Mouse (Mus musculus) CH12.LX (cell line): ENCODE data around the gene Aaed1. TPM values are rescaled to one million over a fixed set of nuclear protein-coding genes. Genes with fewer than 3 reads are reported as not detected.

ENCODE experiments used
- DNase-seq: peaks from one replicate; pipeline ENCODE4 v3.0.0-alpha.2; 2013; ENCODE audit errors: extremely low read depth
- H3K27ac ChIP-seq: 2 replicates; pipeline ENCODE4 v1.5.1; 2012; ENCODE audit warnings: low read depth, mild to moderate bottlenecking, control low read depth, moderate library complexity; ENCODE audit not compliant: insufficient read depth
- H3K27me3 ChIP-seq: replicated peaks from 2 replicates; pipeline ENCODE3; 2012; ENCODE audit warnings: inconsistent platforms
- H3K36me3 ChIP-seq, 2 experiments: replicated peaks in 1 of 2; 2 replicates each; pipeline versions ENCODE3 to v1.6.1; 2012; ENCODE audit warnings: inconsistent platforms in 1 of 2, low read length in 1 of 2, mild to moderate bottlenecking in 1 of 2, mixed read lengths in 1 of 2, moderate library complexity in 1 of 2; ENCODE audit not compliant: control insufficient read depth in 1 of 2, insufficient read depth in 1 of 2
- H3K4me1 ChIP-seq, 2 experiments: 2 replicates each; pipeline ENCODE4 v1.6.1; 2012; ENCODE audit warnings: inconsistent platforms in 1 of 2, moderate library complexity in 1 of 2; ENCODE audit not compliant: insufficient read depth in 2 of 2, control insufficient read depth in 1 of 2
- H3K4me2 ChIP-seq: 2 replicates; pipeline ENCODE4 v1.6.1; 2012; ENCODE audit warnings: low read depth, mild to moderate bottlenecking, control low read depth; ENCODE audit not compliant: poor library complexity, insufficient read depth, severe bottlenecking
- H3K4me3 ChIP-seq, 3 experiments: fragments of 150-350 bp in 1 of 3; sonication (generic) in 1 of 3; replicated peaks in 1 of 3; 2 replicates each; pipeline versions ENCODE3 to v1.5.1; 2011 to 2012; ENCODE audit warnings: low read depth in 2 of 3, low read length in 2 of 3, mild to moderate bottlenecking in 2 of 3, moderate library complexity in 2 of 3, control low read depth in 1 of 3, improper control_type of control experiment in 1 of 3, inconsistent platforms in 1 of 3, mixed read lengths in 1 of 3; ENCODE audit not compliant: poor library complexity in 1 of 3
- H3K79me2 ChIP-seq: replicated peaks from 2 replicates; pipeline ENCODE4 v1.6.1; 2012; ENCODE audit warnings: mild to moderate bottlenecking, moderate library complexity; ENCODE audit not compliant: control insufficient read depth, poor library complexity, insufficient read depth, severe bottlenecking; ENCODE audit errors: extremely low read depth
- H3K9ac ChIP-seq: 2 replicates; pipeline ENCODE4 v1.6.1; 2012; ENCODE audit warnings: low read depth, mild to moderate bottlenecking, control low read depth, moderate library complexity; ENCODE audit not compliant: insufficient read depth
- H3K9me3 ChIP-seq: replicated peaks from 2 replicates; pipeline ENCODE3; 2012; ENCODE audit warnings: low read length, inconsistent platforms, mixed read lengths
- BHLHE40 ChIP-seq: IDR thresholded peaks from 2 replicates; pipeline ENCODE4 v1.6.1; 2011; ENCODE audit warnings: mild to moderate bottlenecking, low read depth, low read length, improper control_type of control experiment
- CTCF ChIP-seq, 2 experiments: IDR thresholded peaks in 1 of 2; conservative IDR thresholded peaks in 1 of 2; 2 replicates each; pipeline ENCODE4 v1.5.1; 2011 to 2012; ENCODE audit warnings: low read depth in 2 of 2, low read length in 2 of 2, improper control_type of control experiment in 1 of 2, inconsistent platforms in 1 of 2, mild to moderate bottlenecking in 1 of 2, moderate library complexity in 1 of 2
- JUND ChIP-seq: conservative IDR thresholded peaks from 2 replicates; pipeline ENCODE4 v1.6.1; 2011; ENCODE audit warnings: low read depth, low read length, improper control_type of control experiment
- MEF2A ChIP-seq: IDR thresholded peaks from 2 replicates; pipeline ENCODE4 v1.6.1; 2014; ENCODE audit warnings: low read depth, mild to moderate bottlenecking, inconsistent platforms, low read length, improper control_type of control experiment, borderline replicate concordance
- NRF1 ChIP-seq: IDR thresholded peaks from 2 replicates; pipeline ENCODE4 v1.6.1; 2014; ENCODE audit warnings: low read depth, mild to moderate bottlenecking, inconsistent platforms, low read length, improper control_type of control experiment, moderate library complexity
- PAX5 ChIP-seq: IDR thresholded peaks from 2 replicates; pipeline ENCODE4 v1.6.1; 2012; ENCODE audit warnings: low read length, inconsistent platforms, mixed read lengths
- RAD21 ChIP-seq: IDR thresholded peaks from 2 replicates; pipeline ENCODE4 v1.6.1; 2011; ENCODE audit warnings: low read depth, mild to moderate bottlenecking, low read length, improper control_type of control experiment, moderate library complexity
- SIN3A ChIP-seq: IDR thresholded peaks from 2 replicates; pipeline ENCODE4 v1.6.1; 2012; ENCODE audit warnings: low read length, improper control_type of control experiment, inconsistent platforms
- ZC3H11A ChIP-seq: IDR thresholded peaks from 2 replicates; pipeline ENCODE4 v1.6.1; 2012; ENCODE audit warnings: low read depth, mild to moderate bottlenecking, inconsistent platforms, low read length, improper control_type of control experiment
- ZMIZ1 ChIP-seq: IDR thresholded peaks from 2 replicates; pipeline ENCODE4 v1.6.1; 2012; ENCODE audit warnings: low read depth, mild to moderate bottlenecking, inconsistent platforms, low read length, improper control_type of control experiment
- dilution Hi-C: fragments of 300-500 bp; cut with MboI; formaldehyde crosslinking; loops from 2 replicates; pipeline ENCODE4 v1.14.3; 2020; ENCODE audit warnings: low sequenced_read_pairs; ENCODE audit not compliant: extremely low pct_unique_long_range_greater_than_20kb, extremely low pct_ligation_motif_present
- in situ Hi-C: fragments of 300-500 bp; cut with MboI; formaldehyde crosslinking; loops from 3 replicates; pipeline ENCODE4 v1.14.3; 2019; ENCODE audit warnings: low sequenced_read_pairs, low pct_ligation_motif_present, low pct_unique_long_range_greater_than_20kb, mixed read lengths
- polyA plus RNA-seq: library from polyadenylated mRNA; unstranded; fragments of >175 nt; gene quantifications from 2 replicates; pipeline ENCODE4 v1.2.1, GENCODE M21; 2012; ENCODE audit warnings: low read depth; ENCODE audit not compliant: insufficient read length
- total RNA-seq, 2 experiments: library from RNA; depleted of rRNA; stranded (reverse); fragments of 300-350 nt in 1 of 2; fragments of >200 nt in 1 of 2; gene quantifications; 2 replicates each; pipeline ENCODE4 v1.2.3; 2012 to 2014

The Aaed1 gene
- total and polyA plus RNA-seq, 3 experiments, result 8.2 to 22.1 (median 12.2) TPM

- Histone ChIP-seq H3K27me3 (no peaks in the 10 kb centered on the region), H3K9me3 (peaks cover 7% of the 10 kb centered on the region), H3K4me1 (no peaks in the 10 kb centered on the region), H3K4me2 (no peak overlapping the region), H3K36me3 (peaks cover 0 to under 1% of the 10 kb centered on the region in 2 experiments), H3K9ac (no peak overlapping the region), H3K4me3 (no peak overlapping the region), H3K79me2 (no peaks in the 10 kb centered on the region), H3K27ac (no peak overlapping the region)
- no peak for DNase-seq
- in situ Hi-C loops, result no loop called here
- TF ChIP-seq PAX5, result no peak
- no peak for TF ChIP-seq ZC3H11A
- TF ChIP-seq ZMIZ1, result no peak
- TF ChIP-seq JUND, result no peak
- no peak for TF ChIP-seq RAD21
- no peak for TF ChIP-seq SIN3A
- dilution Hi-C loops, result no loop called here
Observed at GRCm38 (mm10) chr13:64286791-64287190, 25.7 kb downstream of the Aaed1 start.

- in situ Hi-C loops (no loop called here), dilution Hi-C loops (no loop called here)
- Histone ChIP-seq H3K27me3 (no peaks in the 10 kb centered on the region), H3K4me2 (no peak overlapping the region), H3K4me1 (no peaks in the 10 kb centered on the region), H3K36me3 (no peaks in the 10 kb centered on the region), H3K4me3 (no peak overlapping the region), H3K9ac (no peak overlapping the region), H3K27ac (no peak overlapping the region)
- DNase-seq, result no peak
- TF ChIP-seq ZMIZ1, result no peak
- TF ChIP-seq MEF2A, result no peak
- TF ChIP-seq NRF1, result no peak
- TF ChIP-seq, all 38 proteins: peak for 0
- Histone ChIP-seq H3K79me2 (no peaks in the 10 kb centered on the region), H3K9me3 (peaks cover 7% of the 10 kb centered on the region)
Observed at GRCm38 (mm10) chr13:64286321-64286720, 26.2 kb downstream of the Aaed1 start.

DNA sequence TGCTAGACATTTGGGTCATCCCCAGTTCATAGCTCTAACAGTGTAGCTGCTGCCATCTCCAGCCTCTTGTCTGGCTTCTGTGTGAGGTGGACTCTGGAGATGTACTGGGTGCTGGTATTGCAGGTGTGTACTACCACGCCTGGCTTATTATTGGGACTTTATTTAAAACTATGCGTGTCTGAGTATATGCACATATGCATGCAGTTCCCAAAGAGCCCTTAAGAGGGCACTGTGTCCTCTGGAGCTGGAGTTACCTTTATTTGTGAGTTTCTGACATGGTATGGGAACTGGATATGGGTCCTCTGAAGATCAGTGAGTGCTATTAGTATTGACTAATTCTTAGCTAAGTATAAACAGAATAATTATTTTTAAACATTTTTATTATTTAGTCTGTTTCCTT lies 27.8 kb downstream of the Aaed1 start:
- H3K4me2 ChIP-seq, result no peak overlapping the region
- H3K79me2 ChIP-seq, result no peaks in the 10 kb centered on the region
- H3K36me3 ChIP-seq, result no peaks in the 10 kb centered on the region
- H3K27ac ChIP-seq, result no peak overlapping the region
- H3K9ac ChIP-seq, result no peak overlapping the region
- in situ Hi-C loops (no loop called here), dilution Hi-C loops (no loop called here)
- TF ChIP-seq BHLHE40 (no peak), ZC3H11A (no peak), CTCF (conservative IDR thresholded peaks at IDR 0.05 in 1 of 2, IDR thresholded peaks at IDR 0.05 in 1 of 2; ENCODE audit: low read depth in 2 of 2, low read length in 2 of 2) (peak; percentile 24 to 50; a peak in 3 of 4 replicates), JUND (no peak), MEF2A (no peak)
- H3K27me3 ChIP-seq, result no peaks in the 10 kb centered on the region
- no peak overlapping the region for H3K4me3 ChIP-seq
- DNase-seq, result no peak
- H3K9me3 ChIP-seq, result peaks cover 7% of the 10 kb centered on the region
- H3K4me1 ChIP-seq, result no peaks in the 10 kb centered on the region
